Mouse (Mus musculus) ES-Bruce4 (cell line): ENCODE data around the gene Cdc37l1.

Experiments used
- CTCF ChIP-seq: IDR thresholded peaks from one replicate; pipeline ENCODE4 v1.8.1; 2011; ENCODE audit warnings: low read depth, low read length
- EP300 ChIP-seq: IDR thresholded peaks from 2 replicates; pipeline ENCODE4 v1.6.1; 2011; ENCODE audit warnings: low read depth, low read length; ENCODE audit not compliant: insufficient read depth
- POLR2A ChIP-seq: IDR thresholded peaks from one replicate; pipeline ENCODE4 v1.8.1; 2011; ENCODE audit warnings: low read length; ENCODE audit not compliant: insufficient read depth

- no peak for TF ChIP-seq POLR2A
- peak; percentile 47 for TF ChIP-seq CTCF
- peak; percentile 63; the same call in 1 of the 2 replicates for TF ChIP-seq EP300
These were observed 26.2 kb upstream of the Cdc37l1 start, which contains the start of gene Plpp6 for GRCm38 (mm10) chr19:28963842-28964551.
